ENCODE assay signal across 8 mouse cellular contexts in genomic region chr2:101762405-101762804, GRCm38 (mm10).
DNase-seq lines count a peak whose midpoint lies in the region; ATAC-seq and TF ChIP-seq lines count a peak whose summit lies in the region.
"Had no signal": no experiment of that assay in that cellular context is flagged by ENCODE, and none has a peak within 500 bp of the region (broad histone marks: within the 10 kb centered on the region; RNA-seq: fewer than 3 reads in every experiment).

No protein-coding gene starts in this region.

- peaks cover 20% of the 10 kb centered on the region for H3K4me1 ChIP-seq in liver, embryonic 13.5 days (replicated peaks)
- H3K4me1 ChIP-seq in stomach, embryonic 16.5 days (ENCODE audit: control insufficient read depth, insufficient read depth, low read length): 0 out of 2 replicates have a peak, but pooled peaks cover 5% of the 10 kb centered on the region

- no peak overlapping the region for H3ac ChIP-seq in C2C12 (ENCODE audit: control insufficient read depth, insufficient read length, low read depth)

- H3K4me3 ChIP-seq in C2C12 (ENCODE audit: insufficient read depth, poor library complexity, severe bottlenecking): no peak overlapping the region
- H3K4me3 ChIP-seq in liver, embryonic 13.5 days (replicated peaks): no peak overlapping the region
- H3K4me3 ChIP-seq in stomach, embryonic 16.5 days (replicated peaks; ENCODE audit: low read length): no peak overlapping the region
- H3K4me3 ChIP-seq: erythroblast, embryonic 14.5 days had no signal

- H3K27me3 ChIP-seq in C2C12 (ENCODE audit: control insufficient read depth, insufficient read depth, insufficient read length): no peaks in the 10 kb centered on the region
- H3K27me3 ChIP-seq in liver, embryonic 13.5 days: no peaks in the 10 kb centered on the region
- no peaks in the 10 kb centered on the region for H3K27me3 ChIP-seq in stomach, embryonic 16.5 days (ENCODE audit: control insufficient read depth, insufficient read depth, low read length)

- no peaks in the 10 kb centered on the region for H3K9me3 ChIP-seq in liver, embryonic 13.5 days (replicated peaks)
- no peaks in the 10 kb centered on the region for H3K9me3 ChIP-seq in stomach, embryonic 16.5 days (replicated peaks; ENCODE audit: control insufficient read depth, low read length)

- intact Hi-C loops in heart, postnatal 25 days (cut with DNase I): no loop called here
- intact Hi-C loops in left cerebral cortex, postnatal 14 days (cut with DNase I): no loop called here

- no peaks in the 10 kb centered on the region for H3K36me3 ChIP-seq in C2C12 (ENCODE audit: control insufficient read depth, insufficient read depth)
- H3K36me3 ChIP-seq in liver, embryonic 13.5 days: no peaks in the 10 kb centered on the region
- H3K36me3 ChIP-seq in stomach, embryonic 16.5 days (ENCODE audit: control insufficient read depth, insufficient read depth, low read length): no peaks in the 10 kb centered on the region

- H3K4me2 ChIP-seq in liver, embryonic 13.5 days: no peak overlapping the region
- H3K4me2 ChIP-seq in stomach, embryonic 16.5 days (ENCODE audit: low read depth, low read length): no peak overlapping the region

- TF ChIP-seq CTCF in C2C12 (IDR thresholded peaks at IDR 0.05; ENCODE audit: control insufficient read depth, insufficient read depth, insufficient read length): no peak

- peak; percentile 71 for DNase-seq in MEL-GATA-1-ER (ENCODE audit: extremely low read depth, low read depth)
- DNase-seq in heart, postnatal 25 days (ENCODE audit: low spot score): peak; percentile 14
- peak; percentile 8 for DNase-seq in liver, embryonic 13.5 days
- DNase-seq in left cerebral cortex, postnatal 14 days (ENCODE audit: low spot score in 2 of 2): no peak
- no peak for DNase-seq in adrenal gland, postnatal 14 days

- no peak overlapping the region for H3K9ac ChIP-seq in liver, embryonic 13.5 days
- no peak overlapping the region for H3K9ac ChIP-seq in stomach, embryonic 16.5 days (ENCODE audit: low read length)

- WGBS in liver, embryonic 13.5 days (ENCODE audit: insufficient replicate concordance): 8% methylated on average over 10 of the region's 10 CpGs
- 55% methylated on average over 10 of the region's 10 CpGs for WGBS in stomach, embryonic 16.5 days

- H3K79me3 ChIP-seq in C2C12 (ENCODE audit: low read depth): no peaks in the 10 kb centered on the region

- H3K79me2 ChIP-seq in C2C12 (ENCODE audit: control insufficient read depth, insufficient read depth): no peaks in the 10 kb centered on the region

- peak; percentile 64 for ATAC-seq in liver, embryonic 13.5 days (ENCODE audit: low read depth)
- no peak for ATAC-seq in stomach, embryonic 16.5 days (ENCODE audit: insufficient read depth, low FRiP score)

- H3K27ac ChIP-seq in liver, embryonic 13.5 days: no peak overlapping the region
- H3K27ac ChIP-seq in stomach, embryonic 16.5 days (ENCODE audit: low read length): peak overlapping the region; percentile 7

TF ChIP-seq in C2C12, 6 proteins besides CTCF, POLR2A, EP300 and RAD21:
- TF ChIP-seq MYOG (IDR thresholded peaks at IDR 0.05; ENCODE audit: control insufficient read depth, extremely low read depth, insufficient read length): no peak
- TF ChIP-seq MYOD1 (IDR thresholded peaks at IDR 0.05; ENCODE audit: control insufficient read depth, insufficient read length, low read depth): peak; percentile 97

Comparison
In these comparisons a context has a peak if more than half of its experiments do, and no peak if none do; other contexts are left out.
1. DNase-seq: peak in MEL-GATA-1-ER (single experiment), heart, postnatal 25 days (single experiment) and liver, embryonic 13.5 days (single experiment); none in left cerebral cortex, postnatal 14 days (0 of 2) and adrenal gland, postnatal 14 days (single experiment).